Mouse (Mus musculus) bone marrow, adult 2 months (tissue): Measurements from ENCODE around the gene Tll2.

Experiments
- CTCF ChIP-seq: fragments of 200-500 bp; IDR thresholded peaks from 2 replicates; pipeline ENCODE4 v1.5.1; 2011; ENCODE audit warnings: low read length, control low read depth; ENCODE audit not compliant: control insufficient read depth, insufficient read depth
- POLR2A ChIP-seq: fragments of 200-500 bp; IDR thresholded peaks from 2 replicates; pipeline ENCODE4 v1.6.1; 2011; ENCODE audit warnings: low read depth, mild to moderate bottlenecking, control low read depth, low read length, borderline replicate concordance; ENCODE audit not compliant: control insufficient read depth

- TF ChIP-seq CTCF: no peak
- no peak for TF ChIP-seq POLR2A
Observed at GRCm38 (mm10) chr19:41177331-41177730, 29.3 kb downstream of the Tll2 start.
